Mouse (Mus musculus) CH12.LX (cell line): ENCODE measurements around the gene Anp32a.

ENCODE experiments used
- BHLHE40 ChIP-seq: IDR thresholded peaks from 2 replicates; pipeline ENCODE4 v1.6.1; 2011; ENCODE audit warnings: mild to moderate bottlenecking, low read depth, low read length, improper control_type of control experiment
- TCF12 ChIP-seq: IDR thresholded peaks from 2 replicates; pipeline ENCODE4 v1.6.1; 2014; ENCODE audit warnings: low read depth, mild to moderate bottlenecking, inconsistent platforms, low read length, improper control_type of control experiment

DNA sequence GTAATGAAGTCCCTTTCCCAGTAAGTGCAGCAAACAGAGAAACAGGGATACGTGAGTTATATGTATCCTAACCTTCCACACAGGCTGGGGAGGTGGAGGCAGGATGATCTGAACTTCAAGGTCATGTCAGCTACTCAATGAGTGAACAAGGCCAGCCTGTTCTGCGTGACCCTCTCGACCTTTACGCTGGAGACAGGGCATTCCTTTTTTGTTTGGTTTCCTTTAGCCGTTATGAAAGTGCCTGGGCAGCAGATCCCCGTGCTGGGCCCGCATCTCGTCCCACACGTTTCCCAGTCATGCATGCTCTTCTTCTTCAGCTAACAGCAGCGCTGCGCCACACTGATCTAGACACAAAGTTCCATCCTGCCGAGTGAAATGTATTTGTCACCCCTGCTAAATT is 5.7 kb upstream of the Anp32a start:
- no peak for TF ChIP-seq BHLHE40
- TF ChIP-seq TCF12, result no peak
